Mouse (Mus musculus) naive thymus-derived CD4-positive, alpha-beta T cell, adult 2 months (primary cell): ENCODE data around the gene Padi2.

Experiments
- DNase-seq: peaks from one replicate; pipeline ENCODE4 v3.0.0-alpha.2; 2011; ENCODE audit warnings: low read depth

Padi2 gene

GRCm38 (mm10) chr4:140881771-140882170, 24.4 kb upstream of the Padi2 start:
- DNase-seq = no peak

GRCm38 (mm10) chr4:140882365-140882764, 23.8 kb upstream of the Padi2 start:
- DNase-seq = no peak

GRCm38 (mm10) chr4:140882981-140883380, 23.2 kb upstream of the Padi2 start:
- DNase-seq = no peak

GRCm38 (mm10) chr4:140883852-140884251, 22.3 kb upstream of the Padi2 start:
- DNase-seq = no peak

GRCm38 (mm10) chr4:140891525-140892162, 14.5 kb upstream of the Padi2 start:
- DNase-seq = no peak

- DNase-seq = no peak
Measured at GRCm38 (mm10) chr4:140892163-140892530, 14.0 kb upstream of the Padi2 start.

- DNase-seq = no peak
Measured at GRCm38 (mm10) chr4:140904776-140905425, 1.2 kb upstream of the Padi2 start.

- no peak for DNase-seq
Measured at GRCm38 (mm10) chr4:140905426-140905871, 695 bp upstream of the Padi2 start.

GRCm38 (mm10) chr4:140906827-140907280, 710 bp downstream of the Padi2 start:
- no peak for DNase-seq

- no peak for DNase-seq
Measured at GRCm38 (mm10) chr4:140907306-140908024, 1.3 kb downstream of the Padi2 start.

- no peak for DNase-seq
Measured at GRCm38 (mm10) chr4:140908627-140909026, 2.5 kb downstream of the Padi2 start.

GRCm38 (mm10) chr4:140909536-140909935, 3.4 kb downstream of the Padi2 start:
- no peak for DNase-seq

GRCm38 (mm10) chr4:140910661-140911310, 4.6 kb downstream of the Padi2 start:
- no peak for DNase-seq

GRCm38 (mm10) chr4:140911416-140911815, 5.3 kb downstream of the Padi2 start:
- no peak for DNase-seq

- DNase-seq = no peak
Measured at GRCm38 (mm10) chr4:140912271-140912833, 6.2 kb downstream of the Padi2 start.

GRCm38 (mm10) chr4:140913565-140913964, 7.4 kb downstream of the Padi2 start:
- DNase-seq = no peak

- DNase-seq = no peak
Measured at GRCm38 (mm10) chr4:140914731-140915131, 8.6 kb downstream of the Padi2 start.

GRCm38 (mm10) chr4:140915235-140915634, 9.1 kb downstream of the Padi2 start:
- no peak for DNase-seq

- no peak for DNase-seq
Measured at GRCm38 (mm10) chr4:140916296-140916695, 10.2 kb downstream of the Padi2 start.

GRCm38 (mm10) chr4:140917451-140917850, 11.3 kb downstream of the Padi2 start:
- DNase-seq = no peak

GRCm38 (mm10) chr4:140919974-140920836, 14.1 kb downstream of the Padi2 start:
- DNase-seq = no peak
